Mouse (Mus musculus) lung, postnatal 36 days (tissue): ENCODE measurements around the gene Gm13691.
"Not testable (repeated sequence)": the region's sequence is repeated elsewhere in the genome, so short reads cannot be mapped to it uniquely, and the experiment has no call there.

Experiments used
- DNase-seq: peaks from one replicate; pipeline ENCODE4 v3.0.0; 2022; ENCODE audit warnings: mixed read lengths

The Gm13691 gene

GRCm38 (mm10) chr2:83990253-83990652 is at the start of gene Gm13691:
Gene Gm13691, plus strand, starts transcription at chr2:83990553.
- not testable (repeated sequence) for DNase-seq

- DNase-seq, result peak; percentile 12
Observed at GRCm38 (mm10) chr2:83940931-83941361, 49.4 kb upstream of the Gm13691 start, which contains the start of gene Zswim2. Gene Zswim2, minus strand, starts transcription at chr2:83941228.

GRCm38 (mm10) chr2:83941378-83941777 is 49.0 kb upstream of the Gm13691 start:
- no peak for DNase-seq

GRCm38 (mm10) chr2:83941792-83942191 is 48.6 kb upstream of the Gm13691 start:
- DNase-seq, result no peak

GRCm38 (mm10) chr2:83955393-83955792 is 35.0 kb upstream of the Gm13691 start, which contains the start of gene Gm13698:
Gene Gm13698, plus strand, starts transcription at chr2:83955693.
- not testable (repeated sequence) for DNase-seq

GRCm38 (mm10) chr2:83961203-83961602 is 29.1 kb upstream of the Gm13691 start, which contains the start of gene Gm13693:
Gene Gm13693, plus strand, starts transcription at chr2:83961503.
- not testable (repeated sequence) for DNase-seq

GRCm38 (mm10) chr2:83967013-83967412 is 23.3 kb upstream of the Gm13691 start, which contains the start of gene Gm13695:
Gene Gm13695, plus strand, starts transcription at chr2:83967313.
- not testable (repeated sequence) for DNase-seq

GRCm38 (mm10) chr2:83972823-83973222 is 17.5 kb upstream of the Gm13691 start, which contains the start of gene Gm13696:
Gene Gm13696, plus strand, starts transcription at chr2:83973123.
- not testable (repeated sequence) for DNase-seq

GRCm38 (mm10) chr2:83978633-83979032 is 11.7 kb upstream of the Gm13691 start, which contains the start of gene Gm13694:
Gene Gm13694, plus strand, starts transcription at chr2:83978933.
- DNase-seq, result not testable (repeated sequence)

GRCm38 (mm10) chr2:83984443-83984842 is 5.9 kb upstream of the Gm13691 start, which contains the start of gene Gm13697:
Gene Gm13697, plus strand, starts transcription at chr2:83984743.
- DNase-seq, result not testable (repeated sequence)

- not testable (repeated sequence) for DNase-seq
Observed at GRCm38 (mm10) chr2:83993639-83994255, 3.4 kb downstream of the Gm13691 start.

GRCm38 (mm10) chr2:83994526-83994925 is 4.2 kb downstream of the Gm13691 start:
- not testable (repeated sequence) for DNase-seq

GRCm38 (mm10) chr2:84008913-84009312 is 18.6 kb downstream of the Gm13691 start:
- no peak for DNase-seq

GRCm38 (mm10) chr2:84009818-84010217 is 19.5 kb downstream of the Gm13691 start:
- DNase-seq, result no peak

GRCm38 (mm10) chr2:84014572-84014971 is 24.2 kb downstream of the Gm13691 start:
- no peak for DNase-seq

- DNase-seq, result not testable (repeated sequence)
Observed at GRCm38 (mm10) chr2:84016291-84016690, 25.9 kb downstream of the Gm13691 start.

- no peak for DNase-seq
Observed at GRCm38 (mm10) chr2:84018330-84018729, 28.0 kb downstream of the Gm13691 start.

- peak; percentile 67 for DNase-seq
Observed at GRCm38 (mm10) chr2:84019519-84020305, 29.4 kb downstream of the Gm13691 start.

- no peak for DNase-seq
Observed at GRCm38 (mm10) chr2:84021930-84022329, 31.6 kb downstream of the Gm13691 start.

- DNase-seq, result peak; percentile 80
Observed at GRCm38 (mm10) chr2:84022905-84023304, 32.6 kb downstream of the Gm13691 start.

GRCm38 (mm10) chr2:84023319-84023718 is 33.0 kb downstream of the Gm13691 start:
- no peak for DNase-seq

- peak; percentile 64 for DNase-seq
Observed at GRCm38 (mm10) chr2:84025217-84025616, 34.9 kb downstream of the Gm13691 start.

GRCm38 (mm10) chr2:84032505-84032904 is 42.2 kb downstream of the Gm13691 start:
- no peak for DNase-seq
